Mouse (Mus musculus) myocyte (in vitro differentiated cells): Measurements from ENCODE around the gene Hspg2.

Experiments used
- E2F4 ChIP-seq: IDR thresholded peaks from one replicate; pipeline ENCODE4 v1.6.1; 2011; ENCODE audit warnings: mild to moderate bottlenecking, control low read depth, moderate library complexity; ENCODE audit not compliant: insufficient read depth
- MAX ChIP-seq: IDR thresholded peaks from one replicate; pipeline ENCODE4 v1.6.1; 2011; ENCODE audit warnings: low read depth, mild to moderate bottlenecking, control low read depth
- MYOG ChIP-seq, 3 experiments: IDR thresholded peaks; one replicate each; pipeline ENCODE4 v1.6.1; 2011; ENCODE audit warnings: control low read depth in 2 of 3, low read depth in 2 of 3, mild to moderate bottlenecking in 2 of 3; ENCODE audit not compliant: insufficient read length in 2 of 3, control insufficient read depth in 1 of 3, insufficient read depth in 1 of 3
- POLR2AphosphoS2 ChIP-seq: IDR thresholded peaks from one replicate; pipeline ENCODE4 v1.6.1; 2011; ENCODE audit warnings: low read depth, control low read depth; ENCODE audit not compliant: insufficient read length
- USF1 ChIP-seq: IDR thresholded peaks from one replicate; pipeline ENCODE4 v1.6.1; 2011; ENCODE audit warnings: low read depth, mild to moderate bottlenecking, control low read depth, moderate library complexity

GRCm38 (mm10) chr4:137480993-137481340 lies 12.4 kb downstream of the Hspg2 start:
- TF ChIP-seq MYOG (IDR thresholded peaks at IDR 0.05; ENCODE audit: control insufficient read depth in 1 of 3, insufficient read depth in 1 of 3, insufficient read length in 2 of 3, low read depth in 2 of 3) (no peak), POLR2AphosphoS2 (no peak), E2F4 (no peak), USF1 (no peak), MAX (no peak)
